Mouse (Mus musculus) kidney, postnatal 4 days (tissue): Measurements from ENCODE around the gene Rnaseh2c.

Source experiments
- DNase-seq, 2 experiments: peaks; one replicate each; pipeline ENCODE4 v3.0.0; 2021; ENCODE audit warnings: mixed read lengths in 2 of 2

Gene Rnaseh2c

DNA sequence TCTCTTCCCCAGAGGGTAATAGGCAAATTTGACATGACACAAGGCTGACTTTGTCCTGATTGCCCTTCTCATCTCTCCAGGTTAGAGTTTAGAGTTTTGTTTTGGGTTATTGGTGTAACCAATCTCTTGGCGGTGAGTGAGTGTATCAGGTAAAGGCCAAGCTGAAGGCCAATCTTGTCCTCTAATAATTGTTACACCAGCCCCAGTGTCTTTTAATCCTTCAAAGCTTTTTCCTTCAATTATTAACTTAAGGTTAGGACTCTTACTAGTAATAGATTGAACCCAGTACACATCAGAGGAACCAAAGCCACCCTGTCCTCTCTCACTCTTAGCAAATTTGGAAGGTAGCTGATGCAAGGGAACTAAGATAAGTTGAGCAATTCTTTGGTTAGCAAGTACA is 26.3 kb upstream of the Rnaseh2c start:
- no peak for DNase-seq

DNA sequence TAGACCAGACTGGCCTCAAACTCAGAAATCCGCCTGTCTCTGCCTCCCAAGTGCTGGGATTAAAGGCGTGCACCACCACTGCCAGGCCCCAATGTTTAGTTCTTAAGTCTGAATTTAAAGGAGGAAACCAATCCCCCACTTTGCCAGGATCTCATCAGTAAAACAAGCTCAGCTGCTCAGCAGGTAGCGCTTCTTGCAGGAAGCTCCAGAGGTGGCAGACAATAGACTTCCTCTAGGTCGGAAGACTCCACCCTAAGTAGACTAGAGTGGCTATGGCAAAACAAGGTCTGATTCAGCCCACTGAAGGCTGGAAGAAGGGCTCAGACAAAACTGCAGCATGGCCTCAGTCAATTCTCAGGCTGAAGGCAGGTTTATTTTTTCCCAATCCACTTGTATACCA is 21.7 kb upstream of the Rnaseh2c start:
- DNase-seq: no peak

GRCm38 (mm10) chr19:5580776-5581175 is 20.9 kb upstream of the Rnaseh2c start:
- no peak for DNase-seq

- DNase-seq: no peak
Observed at GRCm38 (mm10) chr19:5581995-5582394, 19.7 kb upstream of the Rnaseh2c start.

- DNase-seq: peak in 1 of 2 experiments; percentile 39
Observed at GRCm38 (mm10) chr19:5589159-5589558, 12.5 kb upstream of the Rnaseh2c start.

DNA sequence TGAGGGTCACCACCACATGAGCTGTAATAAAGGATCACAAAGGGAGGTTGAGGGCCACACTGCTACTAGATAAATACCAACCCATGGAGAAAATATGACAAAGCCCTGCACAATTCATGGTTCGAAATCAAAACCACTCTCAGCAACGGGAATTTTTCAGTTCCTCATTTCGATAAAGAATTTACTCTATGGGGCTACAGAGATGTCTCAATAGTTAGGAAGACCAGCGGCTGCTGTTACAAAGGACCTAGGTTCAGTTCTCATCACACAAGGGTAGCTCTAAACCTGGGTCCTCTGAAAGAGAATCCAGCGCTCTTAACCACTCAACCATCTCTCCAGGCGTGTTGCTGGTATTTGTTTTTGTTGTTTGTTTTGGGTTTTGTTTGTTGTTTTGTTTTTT is 9.8 kb upstream of the Rnaseh2c start:
- DNase-seq: no peak

DNA sequence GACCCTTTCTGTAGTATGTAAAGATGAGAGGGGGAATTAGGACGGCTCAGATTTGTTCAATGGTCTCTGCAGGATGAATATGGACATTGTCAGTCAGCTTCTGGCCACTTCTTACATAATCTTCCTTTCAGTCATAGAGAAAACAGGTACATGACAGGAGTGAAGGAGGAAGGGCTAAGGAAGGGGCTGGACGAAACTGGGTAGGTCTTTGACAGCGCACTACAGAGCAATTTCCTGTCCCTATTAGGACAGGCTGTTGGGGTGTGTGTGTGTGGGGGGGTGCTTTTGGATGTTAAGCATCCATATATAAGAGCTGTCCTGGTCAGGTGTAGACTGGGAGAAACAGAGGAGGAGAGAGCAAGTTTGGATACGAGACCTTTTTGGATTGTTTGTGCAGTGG is 2.4 kb upstream of the Rnaseh2c start:
- DNase-seq: no peak

- DNase-seq: no peak
Observed at GRCm38 (mm10) chr19:5603664-5604063, 2.0 kb downstream of the Rnaseh2c start.

DNA sequence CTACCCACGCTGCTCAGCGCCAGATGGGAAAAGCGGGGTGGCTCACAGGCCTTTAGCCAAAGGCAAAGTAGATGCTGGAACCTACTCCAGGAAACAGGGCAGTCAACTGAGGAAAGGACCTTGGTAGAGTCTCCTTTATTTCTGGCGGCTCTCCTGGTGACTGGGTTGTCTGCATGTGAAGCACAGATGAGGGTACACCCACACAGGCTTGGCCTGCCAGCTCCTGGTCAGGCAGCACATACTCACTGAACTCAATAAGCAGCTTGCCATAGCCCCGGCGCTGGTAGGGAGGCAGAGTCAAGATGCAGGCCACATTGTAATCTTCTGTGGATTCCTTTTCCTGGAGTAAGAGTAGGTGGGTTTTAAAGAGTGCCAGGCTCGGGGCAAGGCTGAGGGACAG is 3.5 kb downstream of the Rnaseh2c start:
- no peak for DNase-seq

GRCm38 (mm10) chr19:5606196-5606595 is 4.5 kb downstream of the Rnaseh2c start:
- DNase-seq: peak in 1 of 2 experiments; percentile 46

- no peak for DNase-seq
Observed at GRCm38 (mm10) chr19:5607705-5608410, 6.2 kb downstream of the Rnaseh2c start.

DNA sequence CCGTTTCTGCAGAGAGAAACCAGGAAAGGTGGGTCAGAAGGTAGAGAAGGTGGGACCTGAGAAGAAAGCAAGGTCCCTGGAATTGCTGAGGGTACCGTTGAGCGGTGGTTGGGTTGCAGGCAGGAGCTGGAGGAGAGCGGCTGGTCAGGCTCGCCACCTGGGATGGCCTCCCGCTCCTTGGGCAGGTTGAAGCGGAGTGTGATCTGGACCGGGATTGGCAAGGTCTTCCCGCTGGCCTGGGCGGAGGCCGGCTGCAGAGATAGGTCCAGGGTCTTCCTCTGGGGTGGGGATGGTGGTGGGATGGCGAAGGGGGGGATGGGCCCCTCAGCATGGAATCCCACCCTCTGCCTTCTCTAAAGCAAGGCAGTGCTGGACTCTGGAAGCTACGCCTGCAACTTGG is 7.0 kb downstream of the Rnaseh2c start:
- no peak for DNase-seq

DNA sequence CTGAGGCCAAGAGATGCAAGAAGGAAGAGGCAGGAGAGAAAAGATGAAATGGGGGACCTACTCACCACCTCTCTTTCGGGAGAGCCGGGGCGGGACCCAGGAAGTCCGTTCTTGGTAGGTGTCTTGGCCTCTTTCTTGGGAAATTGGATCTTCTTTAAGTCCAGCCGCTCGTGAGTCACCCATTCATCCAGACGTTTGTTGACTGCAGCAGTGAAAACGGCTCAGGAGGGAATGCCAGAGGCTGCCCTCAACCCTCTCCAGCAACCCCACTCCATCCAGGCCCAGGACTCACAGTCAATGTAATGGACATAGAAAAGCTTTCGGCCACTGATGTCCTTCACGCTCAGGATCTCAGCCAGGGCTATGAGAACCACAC is 7.5 kb downstream of the Rnaseh2c start:
- DNase-seq: no peak

GRCm38 (mm10) chr19:5609547-5610404 is 8.1 kb downstream of the Rnaseh2c start, which contains the start of gene Kat5:
Kat5 (minus strand) TSS chr19:5610237.
- DNase-seq: peak; percentile 95 to 96

GRCm38 (mm10) chr19:5611973-5612372 is 10.3 kb downstream of the Rnaseh2c start:
- DNase-seq: peak in 1 of 2 experiments; percentile 15

- no peak for DNase-seq
Observed at GRCm38 (mm10) chr19:5612762-5613411, 11.2 kb downstream of the Rnaseh2c start.

DNA sequence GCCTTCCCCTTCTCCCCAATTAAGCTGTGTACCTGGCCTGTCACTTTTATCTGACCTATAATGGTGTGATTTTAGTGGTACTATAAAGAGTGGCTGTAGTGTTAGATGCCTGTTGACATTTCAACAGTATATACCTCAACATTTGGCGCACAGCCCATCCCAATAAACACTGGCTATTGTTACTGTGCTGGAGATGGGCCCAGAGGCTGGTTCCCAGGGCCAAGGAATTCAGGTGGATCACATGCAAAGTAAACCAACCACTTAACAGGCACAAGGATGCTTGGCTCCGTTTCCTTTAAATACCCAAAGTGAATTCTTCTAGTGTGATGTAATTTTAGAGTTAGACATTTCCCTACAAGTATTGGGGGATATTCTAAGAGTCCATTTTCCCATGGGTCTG is 13.3 kb downstream of the Rnaseh2c start:
- DNase-seq: no peak

- DNase-seq: no peak
Observed at GRCm38 (mm10) chr19:5620007-5620406, 18.3 kb downstream of the Rnaseh2c start.

DNA sequence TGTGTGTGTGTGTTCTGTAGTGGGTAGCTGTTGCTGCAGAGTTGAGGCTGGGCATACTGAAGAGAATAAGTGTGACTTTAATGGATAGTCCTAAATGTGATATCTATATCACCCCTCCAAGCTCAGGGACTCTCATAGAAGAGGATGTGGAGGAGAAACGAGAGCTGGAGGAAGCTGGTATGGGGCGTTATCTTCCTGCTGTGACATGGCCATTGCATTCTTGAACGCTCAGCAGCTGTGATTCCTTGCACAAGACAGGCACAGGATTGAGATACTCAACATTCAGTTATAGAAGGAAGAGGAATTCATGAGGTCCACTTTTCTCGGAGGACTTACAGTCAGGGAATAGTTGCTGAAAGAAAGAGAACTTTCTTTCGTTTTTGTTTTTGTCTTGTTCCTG is 20.2 kb downstream of the Rnaseh2c start:
- DNase-seq: no peak

DNA sequence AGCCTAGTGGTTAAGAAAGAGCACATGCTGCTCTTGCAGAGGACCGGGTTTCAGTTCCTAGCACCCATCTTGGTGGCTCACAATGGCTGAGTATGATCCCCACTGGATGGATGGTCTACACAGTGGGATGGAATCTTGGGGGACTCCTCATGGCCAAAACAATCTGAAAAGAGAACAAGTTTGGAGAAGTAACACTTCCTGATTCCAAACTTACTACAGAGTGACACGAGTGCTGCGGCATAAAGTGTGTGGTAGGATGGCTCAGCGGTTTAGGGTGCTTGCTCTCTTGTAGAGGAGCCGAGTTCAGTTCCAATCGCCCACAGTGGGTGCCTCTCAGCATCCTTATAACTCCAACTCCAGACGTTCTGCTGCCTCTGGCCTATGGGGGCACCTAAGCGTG is 23.6 kb downstream of the Rnaseh2c start:
- no peak for DNase-seq

DNA sequence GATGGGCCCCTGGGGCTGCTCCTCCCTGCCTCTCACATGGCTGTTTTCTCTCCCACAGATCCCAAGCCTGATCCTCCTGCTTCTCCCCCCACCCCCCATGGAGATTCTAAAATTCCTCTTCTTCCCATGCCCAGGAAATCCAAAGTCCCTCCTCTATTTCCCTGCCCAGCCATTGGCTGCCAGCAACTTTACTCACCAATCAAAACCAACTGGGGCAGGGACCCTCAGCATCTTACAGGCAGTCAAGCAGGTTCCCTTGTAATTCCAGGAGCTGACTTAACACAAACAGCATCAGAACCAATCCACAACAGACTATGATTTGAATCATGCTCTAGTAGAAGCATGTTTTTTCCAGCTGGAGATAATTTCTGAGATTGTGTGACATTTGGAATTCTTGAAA is 28.2 kb downstream of the Rnaseh2c start:
- DNase-seq: no peak

DNA sequence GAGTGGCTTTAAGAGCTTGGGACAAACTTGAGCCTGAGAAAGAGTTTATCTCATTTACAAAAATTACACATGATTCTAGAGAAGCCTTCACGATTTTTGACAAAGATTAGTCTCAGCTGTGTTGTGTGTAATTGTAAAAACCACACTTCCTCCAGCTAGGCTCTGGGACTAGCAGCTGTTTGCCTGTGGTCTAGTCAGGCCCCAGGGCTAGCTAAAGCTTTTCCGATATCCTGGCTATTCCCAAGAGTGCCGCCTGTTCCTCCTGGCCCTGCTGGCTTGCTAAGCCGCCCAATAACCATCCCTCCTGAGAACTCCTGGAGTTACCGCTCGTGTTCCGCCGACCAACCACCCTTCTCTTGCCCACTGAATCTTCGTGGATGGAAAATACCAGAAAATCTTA is 30.4 kb downstream of the Rnaseh2c start:
- no peak for DNase-seq

DNA sequence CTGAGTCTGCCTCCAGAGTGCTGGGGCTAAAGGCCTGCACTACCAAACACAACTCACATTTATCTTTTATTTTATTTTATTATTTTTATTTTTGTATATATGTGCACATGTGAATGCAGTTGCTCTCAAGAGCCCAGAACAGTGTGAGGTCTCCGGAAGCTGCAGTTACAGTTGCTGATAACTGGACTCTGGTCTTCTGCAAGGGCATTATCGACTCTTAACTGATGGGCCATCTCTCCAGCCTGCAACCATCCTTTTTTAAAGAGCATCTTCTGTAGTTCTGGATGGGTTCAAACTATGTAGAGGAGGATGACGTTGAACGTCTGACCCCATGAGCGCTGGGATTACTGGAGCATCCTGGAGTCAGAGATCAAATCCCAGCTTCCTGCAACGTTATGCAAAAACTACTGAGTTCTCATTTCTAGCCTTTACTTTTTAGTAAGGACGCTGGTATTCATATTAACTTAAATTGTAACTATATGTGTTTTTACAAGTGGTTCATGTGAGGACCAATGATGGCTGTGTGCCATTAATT is 34.4 kb downstream of the Rnaseh2c start:
- no peak for DNase-seq
